Mouse (Mus musculus) neural tube, embryonic 15.5 days (tissue): ENCODE results near the gene Sema5b. TPM values are rescaled to one million over a fixed set of nuclear protein-coding genes. Genes with fewer than 3 reads are reported as not detected.

Experiments used
- ATAC-seq: fragments of 200-750 bp; cut with Nextera tagmentation; 2 replicates; pipeline ENCODE4 v1.8.0; 2017; ENCODE audit warnings: mild to moderate bottlenecking, moderate TSS enrichment, moderate library complexity; ENCODE audit not compliant: low FRiP score
- H3K27ac ChIP-seq: fragments of 300-500 bp; sonication (generic); replicated peaks from 2 replicates; pipeline ENCODE4 v1.5.1; 2015; ENCODE audit warnings: mild to moderate bottlenecking, inconsistent platforms
- H3K27me3 ChIP-seq: fragments of 300-500 bp; sonication (generic); replicated peaks from 2 replicates; pipeline ENCODE4 v1.6.1; 2015; ENCODE audit warnings: inconsistent platforms
- H3K36me3 ChIP-seq: fragments of 300-500 bp; sonication (generic); 2 replicates; pipeline ENCODE4 v1.6.1; 2015; ENCODE audit warnings: inconsistent platforms
- H3K4me1 ChIP-seq: fragments of 300-500 bp; sonication (generic); 2 replicates; pipeline ENCODE4 v1.6.1; 2015; ENCODE audit warnings: inconsistent platforms
- H3K4me2 ChIP-seq: fragments of 300-500 bp; sonication (generic); 2 replicates; pipeline ENCODE4 v1.6.1; 2015; ENCODE audit warnings: inconsistent platforms, mild to moderate bottlenecking, moderate library complexity
- H3K4me3 ChIP-seq: fragments of 300-500 bp; sonication (generic); replicated peaks from 2 replicates; pipeline ENCODE4 v1.5.1; 2015; ENCODE audit warnings: mild to moderate bottlenecking, inconsistent platforms
- H3K9ac ChIP-seq: fragments of 300-500 bp; sonication (generic); replicated peaks from 2 replicates; pipeline ENCODE4 v1.6.1; 2015; ENCODE audit warnings: mild to moderate bottlenecking, inconsistent platforms
- H3K9me3 ChIP-seq: fragments of 300-500 bp; sonication (generic); replicated peaks from 2 replicates; pipeline ENCODE4 v1.6.1; 2016; ENCODE audit warnings: inconsistent platforms
- WGBS: fragments of 180-500 bp; shearing (Covaris S2); methylation state at CpG from one replicate; pipeline ENCODE4 v1.1.7; 2015; ENCODE audit warnings: mixed read lengths; 5-methylcytosine and 5-hydroxymethylcytosine counted together
- polyA plus RNA-seq: library from polyadenylated mRNA; unstranded; fragments of >200 nt; fragmentation: Nextera tagmentation; extraction: Ambion mirVana; gene quantifications from 2 replicates; pipeline ENCODE4 v1.2.1, GENCODE M21; 2015

The Sema5b gene
- polyA plus RNA-seq, 1 experiment from 2014 or later = 17.2 TPM

GRCm38 (mm10) chr16:35583551-35584080, 42.7 kb downstream of the Sema5b start:
- Histone ChIP-seq H3K4me1 (peaks cover 52% of the 10 kb centered on the region), H3K4me3 (no peak overlapping the region), H3K27me3 (no peaks in the 10 kb centered on the region), H3K4me2 (no peak overlapping the region), H3K9ac (no peak overlapping the region), H3K9me3 (no peaks in the 10 kb centered on the region), H3K36me3 (no peaks in the 10 kb centered on the region), H3K27ac (no peak overlapping the region)
- WGBS = 67% methylated on average over 4 of the region's 4 CpGs
- no peak for ATAC-seq

GRCm38 (mm10) chr16:35585126-35585694, 44.3 kb downstream of the Sema5b start:
- H3K4me1 ChIP-seq = peaks cover 63% of the 10 kb centered on the region
- WGBS = 58% methylated on average over 8 of the region's 8 CpGs
- no peak overlapping the region for H3K9ac ChIP-seq
- no peak overlapping the region for H3K27ac ChIP-seq
- no peaks in the 10 kb centered on the region for H3K36me3 ChIP-seq
- H3K9me3 ChIP-seq = no peaks in the 10 kb centered on the region
- no peaks in the 10 kb centered on the region for H3K27me3 ChIP-seq
- no peak overlapping the region for H3K4me2 ChIP-seq
- ATAC-seq = no peak
- no peak overlapping the region for H3K4me3 ChIP-seq

GRCm38 (mm10) chr16:35587046-35587779, 46.3 kb downstream of the Sema5b start:
- Histone ChIP-seq H3K36me3 (no peaks in the 10 kb centered on the region), H3K4me2 (peak overlapping the region; percentile 45), H3K9ac (no peak overlapping the region; the same call in 1 of the 2 replicates), H3K4me3 (no peak overlapping the region), H3K9me3 (no peaks in the 10 kb centered on the region), H3K27me3 (no peaks in the 10 kb centered on the region), H3K4me1 (peaks cover 60% of the 10 kb centered on the region), H3K27ac (peak overlapping the region; percentile 52)
- ATAC-seq = no peak
- 48% methylated on average over 8 of the region's 8 CpGs for WGBS

GRCm38 (mm10) chr16:35587866-35588465, 47.0 kb downstream of the Sema5b start:
- no peaks in the 10 kb centered on the region for H3K36me3 ChIP-seq
- H3K27ac ChIP-seq = no peak overlapping the region; the same call in 1 of the 2 replicates
- no peaks in the 10 kb centered on the region for H3K9me3 ChIP-seq
- ATAC-seq = peak; percentile 23; the same call in 1 of the 2 replicates
- 6% methylated on average over 20 of the region's 20 CpGs for WGBS
- peak overlapping the region; percentile 45 for H3K4me2 ChIP-seq
- no peak overlapping the region for H3K9ac ChIP-seq
- H3K4me3 ChIP-seq = no peak overlapping the region
- H3K4me1 ChIP-seq = peaks cover 67% of the 10 kb centered on the region
- H3K27me3 ChIP-seq = no peaks in the 10 kb centered on the region

- H3K4me1 ChIP-seq = peaks cover 66% of the 10 kb centered on the region
- no peaks in the 10 kb centered on the region for H3K36me3 ChIP-seq
- H3K4me3 ChIP-seq = no peak overlapping the region
- H3K9me3 ChIP-seq = no peaks in the 10 kb centered on the region
- no peak overlapping the region for H3K9ac ChIP-seq
- WGBS = 7% methylated on average over 18 of the region's 18 CpGs
- ATAC-seq = no peak
- no peaks in the 10 kb centered on the region for H3K27me3 ChIP-seq
- no peak overlapping the region for H3K27ac ChIP-seq
- H3K4me2 ChIP-seq = peak overlapping the region; percentile 39
Measured at GRCm38 (mm10) chr16:35588731-35589151, 47.8 kb downstream of the Sema5b start.

- Histone ChIP-seq H3K36me3 (no peaks in the 10 kb centered on the region), H3K27me3 (no peaks in the 10 kb centered on the region), H3K4me2 (peak overlapping the region; percentile 5; the same call in 1 of the 2 replicates), H3K9me3 (no peaks in the 10 kb centered on the region), H3K4me3 (no peak overlapping the region), H3K27ac (peak overlapping the region; percentile 63), H3K4me1 (peaks cover 63% of the 10 kb centered on the region), H3K9ac (no peak overlapping the region)
- peak; percentile 53 for ATAC-seq
- 21% methylated on average over 11 of the region's 11 CpGs for WGBS
Measured at GRCm38 (mm10) chr16:35591756-35592155, 50.8 kb downstream of the Sema5b start.

- Histone ChIP-seq H3K36me3 (no peaks in the 10 kb centered on the region), H3K9me3 (no peaks in the 10 kb centered on the region), H3K4me1 (peaks cover 63% of the 10 kb centered on the region), H3K9ac (no peak overlapping the region), H3K27ac (peak overlapping the region; percentile 63), H3K4me2 (no peak overlapping the region; the same call in 1 of the 2 replicates), H3K27me3 (no peaks in the 10 kb centered on the region), H3K4me3 (no peak overlapping the region)
- ATAC-seq = 0 out of 2 replicates have a peak, but pooled peaks have one; percentile 22
- 17% methylated on average over 5 of the region's 5 CpGs for WGBS
Measured at GRCm38 (mm10) chr16:35592274-35593065, 51.5 kb downstream of the Sema5b start.

GRCm38 (mm10) chr16:35593474-35593873, 52.5 kb downstream of the Sema5b start:
- 97% methylated on average over 5 of the region's 5 CpGs for WGBS
- Histone ChIP-seq H3K4me2 (no peak overlapping the region), H3K27ac (no peak overlapping the region), H3K9me3 (no peaks in the 10 kb centered on the region), H3K4me3 (no peak overlapping the region), H3K9ac (no peak overlapping the region), H3K27me3 (no peaks in the 10 kb centered on the region), H3K4me1 (peaks cover 60% of the 10 kb centered on the region), H3K36me3 (no peaks in the 10 kb centered on the region)
- ATAC-seq = no peak

- Histone ChIP-seq H3K27ac (peak overlapping the region; percentile 54; the same call in 1 of the 2 replicates), H3K27me3 (no peaks in the 10 kb centered on the region), H3K9ac (no peak overlapping the region), H3K9me3 (no peaks in the 10 kb centered on the region), H3K4me2 (no peak overlapping the region), H3K4me3 (no peak overlapping the region), H3K4me1 (peaks cover 55% of the 10 kb centered on the region), H3K36me3 (no peaks in the 10 kb centered on the region)
- 70% methylated on average over 6 of the region's 6 CpGs for WGBS
- no peak for ATAC-seq
Measured at GRCm38 (mm10) chr16:35596241-35596640, 55.3 kb downstream of the Sema5b start.

GRCm38 (mm10) chr16:35596661-35597350, 55.9 kb downstream of the Sema5b start:
- Histone ChIP-seq H3K9me3 (no peaks in the 10 kb centered on the region), H3K4me2 (no peak overlapping the region), H3K36me3 (no peaks in the 10 kb centered on the region), H3K4me1 (peaks cover 51% of the 10 kb centered on the region), H3K27me3 (no peaks in the 10 kb centered on the region), H3K4me3 (no peak overlapping the region), H3K27ac (peak overlapping the region; percentile 54; the same call in 1 of the 2 replicates), H3K9ac (no peak overlapping the region)
- WGBS = 29% methylated on average over 8 of the region's 8 CpGs
- ATAC-seq = peak; percentile 21; the same call in 1 of the 2 replicates
